Mouse (Mus musculus) T-cell, adult 2 months (primary cell): ENCODE measurements around the gene Glt6d1.
A peak's percentile ranks its signal among the peaks of the same experiment; 100 is the strongest.
"Not testable (repeated sequence)": the region's sequence is repeated elsewhere in the genome, so short reads cannot be mapped to it uniquely, and the experiment has no call there.

Experiments used
- DNase-seq: peaks from one replicate; pipeline ENCODE4 v3.0.0; 2022; ENCODE audit warnings: low spot score

Glt6d1 gene

DNA sequence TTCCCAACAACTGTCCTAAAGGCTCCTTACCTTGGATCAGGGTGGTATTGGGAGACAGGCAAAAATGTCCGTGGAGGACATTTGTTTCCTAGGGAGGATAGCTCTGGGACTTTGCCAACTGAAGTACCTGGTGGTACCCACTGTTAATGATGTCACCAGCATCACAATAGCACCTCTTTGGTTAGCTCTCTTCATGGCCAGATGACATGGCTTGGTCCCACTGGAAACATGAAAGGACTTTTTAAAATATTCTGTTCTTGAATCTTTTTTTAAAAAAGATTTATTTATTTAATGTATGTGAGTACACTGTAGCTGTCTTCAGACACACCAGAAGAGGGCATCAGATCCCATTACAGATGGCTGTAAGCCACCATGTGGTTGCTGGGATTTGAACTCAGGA is at the start of gene Glt6d1:
Gene Glt6d1, minus strand, starts transcription at position 101 of the 400 bp plus-strand sequence.
- not testable (repeated sequence) for DNase-seq

DNA sequence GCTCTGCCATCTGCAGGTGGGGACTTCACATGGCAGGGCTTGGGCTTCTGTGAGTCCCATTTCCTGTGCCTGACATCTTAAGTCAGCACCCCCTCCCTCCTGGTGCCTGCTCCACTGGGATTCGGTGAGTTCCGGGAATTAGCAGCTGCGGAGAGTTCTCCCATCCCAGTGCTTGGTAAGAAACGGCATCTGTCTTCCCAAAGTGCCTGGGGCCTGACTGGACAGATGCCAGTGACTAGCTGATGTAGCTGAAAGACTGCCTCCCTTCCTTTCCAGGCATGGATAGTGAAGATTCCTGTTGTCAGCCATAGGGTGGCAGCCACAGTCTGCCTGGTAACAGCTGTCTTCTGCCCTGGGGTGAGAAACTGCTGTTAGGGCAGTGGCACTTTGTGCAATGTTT is 49.8 kb upstream of the Glt6d1 start:
- DNase-seq = no peak

DNA sequence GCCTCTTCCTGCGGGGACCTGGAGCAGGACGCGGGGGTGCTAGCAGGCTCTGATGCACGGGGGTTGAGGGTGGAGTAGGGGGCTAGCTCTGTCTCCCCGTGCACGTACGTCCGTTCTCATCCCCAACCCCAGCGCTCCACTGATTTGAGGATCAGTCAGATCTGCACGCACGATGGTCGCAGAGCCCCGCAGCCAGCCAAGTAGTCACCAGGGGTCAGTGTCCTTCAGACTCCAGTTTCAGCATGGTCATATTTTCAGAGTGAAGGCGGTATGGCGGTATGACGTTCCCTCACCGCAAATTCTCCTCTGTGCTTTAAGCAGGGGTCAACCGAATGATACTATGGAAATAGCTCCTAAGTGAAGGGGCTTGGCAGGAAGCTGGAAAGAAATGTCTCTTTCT is 48.6 kb upstream of the Glt6d1 start:
- no peak for DNase-seq

DNA sequence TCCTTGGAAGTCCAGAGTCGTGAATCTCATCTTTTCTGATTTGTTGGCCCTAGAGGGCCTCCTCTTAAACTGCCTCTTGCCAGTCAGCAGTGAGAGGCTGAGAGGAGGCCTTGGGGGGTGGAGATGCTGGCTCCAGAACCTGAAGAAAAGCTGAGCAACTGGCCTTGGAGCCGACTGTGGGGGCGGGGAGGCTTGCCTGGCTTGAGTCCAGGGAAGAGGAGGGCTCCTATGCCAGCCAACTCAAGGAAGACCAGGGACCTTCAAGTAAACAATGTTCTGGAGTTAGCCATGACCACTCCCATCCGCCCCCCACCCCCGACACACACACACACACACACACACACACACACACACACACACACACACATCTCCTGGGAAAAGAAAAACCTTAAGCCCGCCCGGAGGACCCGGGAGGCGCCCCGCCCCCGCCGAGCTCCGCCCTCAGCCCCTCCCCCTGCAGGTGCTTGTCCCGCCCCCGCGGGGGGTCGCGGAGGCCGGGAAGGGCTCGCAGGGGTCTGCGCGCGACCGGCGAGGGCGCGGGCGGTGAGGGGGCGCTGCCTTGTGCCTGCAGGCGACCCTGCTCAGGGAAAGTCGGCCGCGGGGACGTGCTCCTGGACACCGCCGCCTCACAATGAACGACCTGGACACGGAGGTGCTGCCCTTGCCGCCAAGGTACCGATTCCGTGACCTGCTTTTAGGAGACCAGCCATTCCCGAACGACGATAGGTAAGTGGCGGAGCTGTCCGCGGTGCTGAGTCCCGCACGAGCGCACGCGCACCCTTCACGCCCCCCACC is 47.9 kb upstream of the Glt6d1 start, which contains the start of gene Kcnt1:
Gene Kcnt1, plus strand, starts transcription at position 398 of the 795 bp plus-strand sequence.
- no peak for DNase-seq

DNA sequence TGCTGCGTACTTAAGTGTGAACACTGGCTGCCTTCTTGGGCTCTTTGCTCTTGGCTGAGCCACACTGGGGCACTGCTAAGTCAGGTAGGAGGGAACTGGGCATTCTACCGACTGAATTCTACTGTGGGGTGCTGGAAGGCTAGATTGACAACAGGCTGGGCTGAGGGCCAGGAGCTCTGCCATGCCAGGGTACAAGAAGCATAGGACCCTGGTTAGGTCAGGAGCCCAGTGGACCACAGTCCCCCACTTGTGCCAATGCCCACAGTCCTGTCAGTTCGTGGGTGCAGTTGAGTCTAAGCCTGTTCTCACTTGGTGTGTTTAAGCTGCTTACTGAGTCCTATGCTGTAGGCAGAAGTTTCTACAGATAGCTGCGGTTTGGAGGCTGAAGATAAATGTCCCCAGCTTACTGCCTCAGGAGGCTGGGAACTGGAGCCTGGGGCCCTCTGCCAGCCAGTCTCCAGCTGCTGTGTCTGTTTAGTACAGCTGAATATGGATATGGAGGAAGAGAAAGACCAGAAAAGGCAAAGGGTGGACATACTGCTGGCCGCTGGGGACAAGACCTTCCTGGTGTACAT is 47.1 kb upstream of the Glt6d1 start:
- no peak for DNase-seq

DNA sequence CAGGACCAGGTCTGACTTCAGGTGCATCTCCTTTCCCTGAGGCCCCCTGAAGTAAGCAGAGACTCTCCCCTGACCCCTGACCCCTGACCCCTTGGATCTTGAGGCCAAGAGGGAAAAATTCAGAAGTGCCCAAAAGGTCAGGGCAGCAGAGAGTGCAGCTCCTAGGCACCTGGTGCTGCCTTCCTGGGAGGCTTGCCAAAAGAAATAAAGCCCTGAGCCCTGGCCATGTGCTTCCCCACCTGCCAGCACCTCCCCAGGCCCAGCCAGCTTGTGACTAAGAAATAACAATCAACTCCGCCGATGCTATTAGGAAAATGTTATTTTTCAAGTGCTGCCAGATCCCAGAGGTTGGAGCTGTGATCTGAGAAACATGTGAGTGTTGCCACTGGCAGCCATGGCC is 46.4 kb upstream of the Glt6d1 start:
- no peak for DNase-seq

DNA sequence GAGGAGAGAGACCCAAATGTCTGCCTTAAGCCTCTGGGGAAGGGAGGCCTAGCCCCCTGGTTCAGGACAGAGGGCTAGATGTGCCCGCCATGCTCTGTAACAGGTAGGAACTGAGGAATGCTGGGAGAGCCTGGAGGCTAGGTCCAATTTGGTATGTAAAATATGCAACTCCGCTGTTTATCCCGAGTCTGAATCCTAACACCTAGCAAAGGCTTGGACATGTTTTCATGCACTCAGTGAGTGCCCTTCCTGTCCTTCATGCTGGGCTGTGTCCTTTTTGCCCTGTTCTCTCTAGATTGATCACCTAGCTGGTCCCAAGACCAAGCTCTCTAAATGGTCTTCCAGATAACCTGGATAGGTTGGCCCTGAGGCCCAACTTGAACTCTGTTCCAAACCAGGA is 44.2 kb upstream of the Glt6d1 start:
- no peak for DNase-seq

DNA sequence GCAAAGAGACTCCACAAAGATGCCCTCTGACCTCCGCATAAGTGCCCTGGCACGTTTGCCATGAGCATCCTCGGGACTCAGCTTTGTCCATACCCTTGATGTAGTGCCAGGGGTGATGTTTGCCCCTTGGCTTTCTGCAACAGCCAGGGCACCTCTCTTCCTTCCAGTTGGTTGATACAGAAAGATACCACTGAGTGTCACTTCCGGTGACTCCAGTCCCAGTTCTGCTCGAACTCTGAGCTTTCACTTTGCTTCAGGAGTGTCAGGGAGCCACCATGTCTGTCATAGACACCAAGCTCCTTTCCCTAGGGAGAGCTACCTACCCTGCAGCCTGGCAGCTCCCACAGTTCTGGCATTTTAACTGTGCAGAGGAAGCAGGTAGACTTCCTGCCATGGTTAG is 38.4 kb upstream of the Glt6d1 start:
- peak; percentile 15 for DNase-seq

DNA sequence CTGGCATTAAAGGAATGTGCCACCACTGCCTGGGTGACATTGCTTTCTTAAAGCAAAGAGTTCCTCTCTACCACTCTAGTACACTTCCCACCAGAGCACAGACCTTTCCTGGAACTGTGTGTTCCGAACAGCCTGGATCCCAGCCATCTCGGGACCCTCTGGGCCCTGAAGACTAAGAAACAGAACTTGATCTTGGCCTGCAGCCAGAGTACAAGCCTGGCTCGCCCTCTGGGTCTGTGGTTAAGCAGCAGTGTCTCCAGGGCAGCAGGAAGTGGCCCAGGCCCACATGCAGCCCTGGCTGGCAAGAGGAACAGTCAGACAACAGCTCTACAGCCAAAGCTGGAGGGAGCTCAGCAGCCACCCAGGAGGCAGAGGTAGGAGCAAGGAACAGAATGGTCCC is 37.0 kb upstream of the Glt6d1 start:
- peak; percentile 15 for DNase-seq

DNA sequence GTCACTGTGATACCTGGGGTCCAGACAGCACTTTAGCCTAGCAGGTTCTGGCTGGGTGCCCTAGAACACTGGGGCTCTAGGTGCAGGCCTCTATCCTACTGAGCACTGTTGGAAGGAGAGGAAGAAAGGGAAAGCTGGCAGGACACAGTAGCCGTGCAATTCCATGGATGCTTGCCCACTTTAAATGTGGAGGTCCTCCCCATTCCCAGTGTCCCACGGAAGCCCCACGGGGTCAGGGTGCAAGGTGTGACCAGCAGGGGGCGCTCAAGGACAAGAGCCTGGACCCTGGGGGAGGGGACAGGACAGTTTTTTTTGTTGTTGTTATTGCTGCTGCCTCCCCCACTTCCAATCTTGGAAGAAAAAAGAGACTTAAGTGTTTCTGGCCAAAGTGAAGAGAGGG is 34.7 kb upstream of the Glt6d1 start:
- peak; percentile 31 for DNase-seq

DNA sequence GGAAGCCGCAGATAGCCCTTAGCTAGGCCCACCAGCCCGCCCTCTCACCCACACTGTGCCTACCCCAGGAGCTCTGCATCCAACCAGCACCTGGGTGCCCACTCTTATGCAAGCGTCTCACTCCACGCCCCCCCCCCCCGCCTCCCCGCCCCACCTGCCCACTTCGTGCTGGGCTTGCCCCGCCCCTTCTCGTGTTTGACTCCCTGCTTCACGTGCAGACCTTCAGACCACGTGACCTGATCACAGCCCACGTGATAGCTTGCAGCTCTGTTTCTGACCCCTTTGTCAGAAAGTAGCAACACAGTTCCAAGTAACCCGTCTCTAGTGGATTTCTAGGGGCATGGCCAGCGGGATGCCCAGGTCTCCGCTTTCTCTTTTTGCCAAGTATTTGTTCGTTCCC is 31.6 kb upstream of the Glt6d1 start, which contains the start of gene Sohlh1:
Gene Sohlh1, minus strand, starts transcription at position 23 of the 400 bp plus-strand sequence.
- no peak for DNase-seq

DNA sequence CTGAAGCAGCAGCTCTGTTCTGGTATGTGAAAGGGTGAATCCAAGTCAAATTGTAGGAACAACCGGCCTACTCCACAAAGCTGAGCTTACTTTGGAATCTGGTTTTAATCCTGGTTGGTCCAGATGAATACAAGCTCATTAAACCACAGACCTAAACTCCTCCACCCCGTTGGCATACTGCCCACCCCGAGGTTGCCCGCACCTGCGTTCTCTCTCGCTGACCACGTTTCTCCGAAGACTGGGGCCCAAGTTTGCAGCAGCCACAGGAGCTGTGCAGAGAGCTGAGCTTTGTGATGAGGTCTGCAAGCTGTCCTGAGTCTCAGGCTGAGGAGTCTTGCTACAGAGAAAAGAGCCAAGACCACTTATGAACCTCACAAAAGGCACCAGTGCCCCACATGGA is 30.9 kb upstream of the Glt6d1 start:
- DNase-seq = no peak

DNA sequence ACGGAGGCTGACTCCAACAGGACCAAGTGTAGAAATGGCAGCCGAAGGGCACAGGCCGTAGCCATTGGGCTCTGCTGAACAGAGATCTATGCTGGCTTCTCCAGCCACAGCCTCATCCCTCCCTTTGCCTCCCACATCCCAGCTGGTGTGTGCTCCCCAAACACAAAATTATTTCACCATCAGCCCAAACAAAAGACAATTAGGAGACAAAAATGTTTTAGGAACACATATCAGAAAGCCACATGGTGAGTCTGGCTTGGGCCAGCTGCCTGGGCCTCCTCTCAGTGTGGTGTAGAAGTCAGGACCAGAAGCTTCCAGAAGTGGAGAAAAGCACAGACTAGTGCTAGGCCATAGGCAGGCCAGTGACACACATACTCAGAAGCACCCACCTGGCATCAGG is 28.4 kb upstream of the Glt6d1 start:
- DNase-seq = no peak

DNA sequence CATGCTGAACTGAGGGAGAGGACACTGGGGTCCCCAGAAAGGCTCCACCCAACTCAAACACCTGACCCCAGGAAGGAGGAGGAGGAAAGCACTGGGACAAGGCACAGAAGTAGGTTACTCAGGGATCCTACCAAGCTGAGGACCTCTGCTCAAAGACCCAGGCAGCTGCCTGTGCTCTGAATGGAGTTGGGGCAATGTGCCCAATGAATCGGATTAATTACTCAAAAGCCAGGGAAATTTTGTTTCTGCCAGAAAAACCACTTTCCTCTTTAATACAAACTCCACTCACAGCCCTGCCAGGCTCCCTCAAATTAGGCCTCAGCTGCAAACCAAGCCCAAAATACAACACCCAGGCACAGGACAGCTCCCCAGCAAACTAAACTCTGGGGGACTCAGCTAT is 27.1 kb upstream of the Glt6d1 start:
- no peak for DNase-seq

DNA sequence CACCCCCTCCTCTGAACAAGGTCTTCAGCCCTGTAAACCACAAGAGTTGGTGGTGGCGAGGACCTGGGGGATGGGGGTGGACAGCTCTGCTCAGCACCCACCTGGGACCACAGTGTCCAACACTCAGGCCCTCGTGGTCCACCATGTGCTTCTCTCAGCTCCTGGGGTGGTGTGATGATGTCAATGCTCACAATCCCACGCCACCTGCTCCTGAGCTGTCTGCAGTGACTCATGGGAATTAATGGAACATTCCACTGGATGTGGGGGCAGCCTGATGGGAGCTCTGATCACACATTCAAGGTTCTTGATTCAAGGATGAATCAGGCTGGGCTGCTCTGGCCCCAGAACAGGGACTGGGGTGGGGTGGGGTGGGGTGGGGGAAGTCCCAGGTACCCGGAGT is 26.5 kb upstream of the Glt6d1 start:
- no peak for DNase-seq

DNA sequence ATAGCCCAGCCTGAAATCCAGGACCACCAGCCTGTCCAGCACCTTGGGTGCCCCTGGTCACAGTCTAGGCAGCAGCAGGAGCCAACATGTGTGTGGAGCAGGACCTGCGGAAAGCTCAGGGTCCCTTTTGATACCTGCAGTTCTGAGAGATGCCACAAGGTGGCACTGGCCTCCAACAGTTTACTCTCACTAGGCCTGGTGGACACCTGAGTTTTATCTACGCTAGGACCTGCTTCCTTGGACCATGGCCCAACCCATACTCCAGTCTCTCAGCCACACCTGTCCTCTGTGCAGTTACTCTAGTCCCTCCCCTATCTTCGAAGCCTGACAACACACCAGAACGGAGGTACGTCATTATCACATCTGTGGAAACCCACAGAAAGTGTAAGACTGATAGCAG is 20.6 kb upstream of the Glt6d1 start:
- peak; percentile 40 for DNase-seq

DNA sequence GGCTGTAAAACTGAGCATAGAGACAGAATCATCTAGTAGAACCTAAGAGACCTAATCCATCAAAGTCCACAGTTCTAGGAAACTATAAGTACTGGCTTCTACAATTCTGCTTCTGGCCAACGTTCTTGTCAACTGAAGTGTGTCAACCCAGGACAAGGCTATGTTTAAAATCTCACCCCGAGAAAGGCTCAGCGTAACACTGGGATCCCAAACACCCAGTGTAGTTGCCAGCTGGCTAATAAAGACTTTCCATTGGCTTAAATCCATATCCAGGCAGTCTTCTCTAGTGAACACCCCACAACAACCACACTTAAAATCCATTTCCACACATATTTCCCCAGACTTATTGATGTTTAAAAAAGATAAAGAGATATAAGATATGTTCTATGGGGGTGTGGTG is 15.1 kb upstream of the Glt6d1 start:
- no peak for DNase-seq

DNA sequence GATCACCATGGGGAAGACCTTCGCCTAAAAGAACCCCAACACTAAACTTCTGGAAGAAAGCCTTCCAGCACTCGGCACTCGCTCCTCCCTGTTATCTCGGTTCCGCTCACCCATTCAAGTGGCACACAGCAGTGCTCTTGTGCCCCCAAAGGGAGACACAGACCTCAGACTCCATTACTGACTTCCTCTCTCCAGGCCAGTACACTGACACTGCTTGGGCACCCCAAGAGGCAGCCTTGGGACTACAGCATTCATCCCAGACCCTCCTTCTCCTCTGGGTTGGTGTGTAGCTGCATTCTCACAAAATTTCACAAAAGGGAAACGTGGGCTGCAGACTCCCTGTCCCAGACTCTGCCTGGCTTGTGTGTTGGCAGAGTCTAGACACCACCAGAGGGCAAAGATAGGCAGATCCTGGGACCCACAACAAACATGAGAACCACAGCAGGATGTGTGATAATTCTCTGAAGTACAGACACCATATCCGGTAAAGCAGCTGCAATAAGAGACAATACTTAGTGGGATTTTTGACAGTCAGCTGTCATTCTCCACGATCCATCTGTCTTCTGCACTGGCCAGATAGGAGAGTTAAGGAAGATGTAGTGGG is 12.8 kb upstream of the Glt6d1 start:
- peak; percentile 61 for DNase-seq

DNA sequence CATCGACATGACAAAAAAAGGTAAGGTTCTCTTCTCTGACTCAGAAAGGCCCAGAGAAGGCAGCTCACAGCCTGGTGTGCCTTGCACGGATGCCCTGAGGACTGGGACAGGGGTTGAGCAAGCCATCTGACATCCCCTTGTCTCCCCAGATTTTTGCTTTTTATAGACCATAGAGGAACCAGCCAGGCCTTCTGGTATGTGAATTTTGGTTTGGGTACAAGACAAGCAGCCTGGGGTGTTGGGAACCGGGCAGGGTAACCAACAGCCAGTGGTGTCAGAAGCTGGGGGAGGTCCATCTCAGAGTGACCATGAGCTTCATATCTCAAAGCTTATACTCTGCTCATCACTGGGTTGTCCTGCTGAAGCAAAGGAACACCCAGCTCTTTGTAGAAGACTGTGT is 9.1 kb upstream of the Glt6d1 start:
- DNase-seq = no peak

DNA sequence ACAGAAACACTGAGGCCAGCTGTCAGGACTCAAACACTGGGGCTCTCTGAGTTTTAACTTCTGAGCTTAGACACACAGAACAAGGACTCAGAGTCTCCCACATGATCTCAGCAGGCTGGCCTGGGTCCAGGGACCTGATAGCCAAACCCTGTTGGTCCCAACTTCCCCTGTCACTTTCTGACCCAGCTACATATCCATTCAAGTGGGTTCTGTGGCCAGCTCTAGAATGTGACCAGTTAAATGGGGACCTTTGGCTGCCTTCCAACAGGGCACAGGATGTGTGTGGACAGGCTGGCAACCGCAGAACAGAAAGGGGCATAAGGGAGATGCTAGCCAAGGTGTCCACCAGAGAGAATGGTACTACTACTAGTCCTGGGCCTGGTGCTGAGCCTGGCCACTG is 7.2 kb upstream of the Glt6d1 start, which contains the start of gene Lcn9:
Gene Lcn9, plus strand, starts transcription at position 348 of the 400 bp plus-strand sequence.
- no peak for DNase-seq

DNA sequence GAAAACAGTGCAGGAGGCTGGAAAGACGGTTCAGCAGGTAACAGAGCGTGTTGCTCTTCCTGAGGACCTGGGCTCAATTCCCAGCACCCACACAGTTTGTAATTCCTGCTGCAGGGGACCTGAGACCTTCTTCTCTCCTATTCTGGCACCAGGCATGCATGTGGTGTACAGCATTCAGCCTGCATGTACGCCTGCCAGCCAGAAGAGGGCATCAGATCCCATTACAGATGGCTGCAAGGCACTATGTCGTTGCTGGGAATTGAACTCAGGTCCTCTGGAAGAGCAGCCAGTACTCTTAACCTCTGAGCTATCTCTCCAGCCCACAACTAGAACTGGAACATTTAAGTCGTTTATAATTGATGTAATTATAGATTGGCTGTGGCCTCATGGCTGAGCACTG is 2.3 kb downstream of the Glt6d1 start:
- DNase-seq = no peak

DNA sequence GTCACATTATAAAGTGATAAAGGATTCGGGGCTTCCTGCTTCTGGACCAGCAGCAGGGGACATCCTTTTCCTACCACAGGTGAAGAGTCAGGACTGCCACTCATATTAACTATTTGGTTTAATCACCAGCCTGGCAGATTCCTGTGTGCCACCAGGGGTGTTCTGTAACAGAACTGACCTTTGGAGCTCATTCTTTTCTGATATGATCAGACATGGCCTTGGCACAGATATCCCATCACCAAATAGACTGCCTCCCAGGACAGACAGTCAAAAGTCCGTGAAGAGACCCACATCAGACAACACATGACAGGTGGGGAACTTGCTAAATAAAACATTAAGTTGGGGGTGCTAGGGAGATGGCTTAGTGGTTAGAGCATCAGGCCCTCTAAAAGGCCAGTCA is 3.9 kb downstream of the Glt6d1 start:
- no peak for DNase-seq

DNA sequence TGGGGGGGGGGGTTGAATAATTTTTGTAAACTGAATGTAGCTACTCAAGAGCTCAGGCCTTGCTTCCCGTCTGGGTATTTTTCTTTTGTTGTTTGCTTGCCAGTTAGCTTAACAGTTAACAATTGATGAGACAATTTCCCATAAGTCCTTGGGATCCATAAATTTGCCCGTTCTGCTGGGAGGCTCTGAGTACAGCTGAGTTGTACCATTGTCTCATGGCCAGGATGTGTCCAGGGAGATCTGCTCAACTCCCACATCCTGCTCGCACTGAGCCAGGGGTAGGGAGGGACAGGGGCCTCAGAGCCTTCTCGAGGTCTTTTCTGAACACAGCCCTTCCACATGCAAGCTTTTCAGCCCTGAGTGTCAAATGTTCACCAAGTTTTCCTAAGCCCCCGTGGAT is 17.6 kb downstream of the Glt6d1 start:
- DNase-seq = no peak
